Mouse (Mus musculus): ENCODE data around the gene Ddah1. TPM values are rescaled to one million over a fixed set of nuclear protein-coding genes. Genes with fewer than 3 reads are reported as not detected.
A peak's percentile ranks its signal among the peaks of the same experiment; 100 is the strongest.

Gene Ddah1
- 12.3 and 12.4 TPM in 2 replicates for total RNA-seq (2014; rRNA removed; ENCODE audit: low replicate concordance)
- 8.1 and 9.4 TPM in 2 replicates for polyA plus RNA-seq (2015; fragmentation: Nextera tagmentation; extraction: Ambion mirVana)

GRCm38 (mm10) chr3:145758561-145759378 lies at the start of gene Ddah1:
Ddah1 (plus strand) TSS chr3:145758675.
- no peak within 1 kb of the TSS for H3K27ac ChIP-seq (ENCODE audit: low read depth)

GRCm38 (mm10) chr3:145715923-145716322 lies 42.6 kb upstream of the Ddah1 start:
- TF ChIP-seq EP300 (IDR thresholded peaks at IDR 0.05; ENCODE audit: low read depth) (no peak), CTCF (IDR thresholded peaks at IDR 0.05; ENCODE audit: low read depth) (no peak)
- Histone ChIP-seq H3K9ac (replicated peaks; ENCODE audit: low read depth, low read length) (no peak overlapping the region), H3K9me3 (replicated peaks; ENCODE audit: control insufficient read depth, low read length) (no peaks in the 10 kb centered on the region), H3K4me2 (ENCODE audit: low read depth, low read length) (no peak overlapping the region), H3K4me3 (ENCODE audit: low read depth, low read length) (no peak overlapping the region), H3K27ac (ENCODE audit: low read depth) (no peak overlapping the region), H3K27me3 (ENCODE audit: control insufficient read depth, insufficient read depth, low read length) (no peaks in the 10 kb centered on the region), H3K4me1 (ENCODE audit: control insufficient read depth, insufficient read depth) (no peaks in the 10 kb centered on the region; the same call in 1 of the 2 replicates), H3K36me3 (replicated peaks; ENCODE audit: control insufficient read depth, insufficient read depth, low read length) (no peaks in the 10 kb centered on the region)
- DNase-seq (ENCODE audit: low spot score), result no peak
- no peak for ATAC-seq (ENCODE audit: insufficient read depth, low read depth)
- 85% methylated on average over 7 of the region's 7 CpGs for WGBS

More at GRCm38 (mm10) chr3:145758561-145759378, at the start of gene Ddah1:
- WGBS, result under 1% methylated on average over 85 of the region's 97 CpGs
- H3K27me3 ChIP-seq (ENCODE audit: control insufficient read depth, insufficient read depth, low read length), result peaks cover 16% of the 10 kb centered on the region; the same call in 1 of the 2 replicates
- TF ChIP-seq EP300 (IDR thresholded peaks at IDR 0.05; ENCODE audit: low read depth), result no peak
- no peak for TF ChIP-seq CTCF (IDR thresholded peaks at IDR 0.05; ENCODE audit: low read depth)
- H3K4me2 ChIP-seq (ENCODE audit: low read depth, low read length), result peak within 1 kb of the TSS; percentile 88
- DNase-seq (ENCODE audit: low spot score), result peak; percentile 67
- H3K9me3 ChIP-seq (replicated peaks; ENCODE audit: control insufficient read depth, low read length), result no peaks in the 10 kb centered on the region
- peak; percentile 81 for ATAC-seq (ENCODE audit: insufficient read depth, low read depth)
- peak within 1 kb of the TSS; percentile 58 for H3K4me3 ChIP-seq (ENCODE audit: low read depth, low read length)
- H3K9ac ChIP-seq (replicated peaks; ENCODE audit: low read depth, low read length), result peak within 1 kb of the TSS; percentile 56; the same call in 1 of the 2 replicates
- peaks cover 20% of the 10 kb centered on the region for H3K4me1 ChIP-seq (ENCODE audit: control insufficient read depth, insufficient read depth)
- H3K36me3 ChIP-seq (replicated peaks; ENCODE audit: control insufficient read depth, insufficient read depth, low read length), result no peaks in the 10 kb centered on the region

GRCm38 (mm10) chr3:145719660-145720059 lies 38.8 kb upstream of the Ddah1 start:
- TF ChIP-seq EP300 (IDR thresholded peaks at IDR 0.05; ENCODE audit: low read depth) (no peak), CTCF (IDR thresholded peaks at IDR 0.05; ENCODE audit: low read depth) (no peak)
- 44% methylated on average over 4 of the region's 4 CpGs for WGBS
- no peak overlapping the region for H3K9ac ChIP-seq (replicated peaks; ENCODE audit: low read depth, low read length)
- no peak overlapping the region for H3K27ac ChIP-seq (ENCODE audit: low read depth)
- ATAC-seq (ENCODE audit: insufficient read depth, low read depth) (no peak), DNase-seq (ENCODE audit: low spot score) (no peak)
- H3K4me1 ChIP-seq (ENCODE audit: control insufficient read depth, insufficient read depth), result no peaks in the 10 kb centered on the region; the same call in 1 of the 2 replicates
- H3K4me2 ChIP-seq (ENCODE audit: low read depth, low read length), result no peak overlapping the region
- H3K36me3 ChIP-seq (replicated peaks; ENCODE audit: control insufficient read depth, insufficient read depth, low read length), result no peaks in the 10 kb centered on the region
- H3K9me3 ChIP-seq (replicated peaks; ENCODE audit: control insufficient read depth, low read length), result no peaks in the 10 kb centered on the region
- H3K27me3 ChIP-seq (ENCODE audit: control insufficient read depth, insufficient read depth, low read length), result no peaks in the 10 kb centered on the region
- no peak overlapping the region for H3K4me3 ChIP-seq (ENCODE audit: low read depth, low read length)

GRCm38 (mm10) chr3:145725078-145725477 lies 33.4 kb upstream of the Ddah1 start:
- Histone ChIP-seq H3K27me3 (ENCODE audit: control insufficient read depth, insufficient read depth, low read length) (no peaks in the 10 kb centered on the region), H3K36me3 (replicated peaks; ENCODE audit: control insufficient read depth, insufficient read depth, low read length) (no peaks in the 10 kb centered on the region), H3K4me3 (ENCODE audit: low read depth, low read length) (no peak overlapping the region), H3K4me1 (ENCODE audit: control insufficient read depth, insufficient read depth) (peaks cover 4% of the 10 kb centered on the region), H3K27ac (ENCODE audit: low read depth) (no peak overlapping the region), H3K9me3 (replicated peaks; ENCODE audit: control insufficient read depth, low read length) (no peaks in the 10 kb centered on the region), H3K9ac (replicated peaks; ENCODE audit: low read depth, low read length) (no peak overlapping the region), H3K4me2 (ENCODE audit: low read depth, low read length) (no peak overlapping the region)
- DNase-seq (ENCODE audit: low spot score), result no peak
- no peak for ATAC-seq (ENCODE audit: insufficient read depth, low read depth)
- TF ChIP-seq CTCF (IDR thresholded peaks at IDR 0.05; ENCODE audit: low read depth) (peak; percentile 31; the same call in 1 of the 2 replicates), EP300 (IDR thresholded peaks at IDR 0.05; ENCODE audit: low read depth) (no peak)
- 65% methylated on average over 8 of the region's 8 CpGs for WGBS

- ATAC-seq (ENCODE audit: insufficient read depth, low read depth) (no peak), DNase-seq (ENCODE audit: low spot score) (no peak)
Observed at GRCm38 (mm10) chr3:145728336-145728735, 30.1 kb upstream of the Ddah1 start.

More at GRCm38 (mm10) chr3:145728336-145728735, 30.1 kb upstream of the Ddah1 start:
- no peak overlapping the region for H3K4me2 ChIP-seq (ENCODE audit: low read depth, low read length)
- 62% methylated on average over 8 of the region's 8 CpGs for WGBS
- H3K4me3 ChIP-seq (ENCODE audit: low read depth, low read length), result no peak overlapping the region
- H3K27me3 ChIP-seq (ENCODE audit: control insufficient read depth, insufficient read depth, low read length), result no peaks in the 10 kb centered on the region
- H3K27ac ChIP-seq (ENCODE audit: low read depth), result no peak overlapping the region
- H3K9me3 ChIP-seq (replicated peaks; ENCODE audit: control insufficient read depth, low read length), result no peaks in the 10 kb centered on the region
- TF ChIP-seq CTCF (IDR thresholded peaks at IDR 0.05; ENCODE audit: low read depth) (no peak), EP300 (IDR thresholded peaks at IDR 0.05; ENCODE audit: low read depth) (no peak)
- H3K9ac ChIP-seq (replicated peaks; ENCODE audit: low read depth, low read length), result no peak overlapping the region
- H3K4me1 ChIP-seq (ENCODE audit: control insufficient read depth, insufficient read depth), result peaks cover 5% of the 10 kb centered on the region
- no peaks in the 10 kb centered on the region for H3K36me3 ChIP-seq (replicated peaks; ENCODE audit: control insufficient read depth, insufficient read depth, low read length)

All from heart, postnatal 0 days (tissue).